Mouse (Mus musculus) E14TG2a.4 (cell line): ENCODE measurements around the gene BC016579.

ENCODE experiments used
- CTCF ChIP-seq: conservative IDR thresholded peaks from 2 replicates; pipeline ENCODE4 v1.5.1; 2014; ENCODE audit warnings: low read length
- NANOG ChIP-seq: IDR thresholded peaks from 2 replicates; pipeline ENCODE4 v1.6.1; 2014; ENCODE audit warnings: borderline replicate concordance, low read length, mixed read lengths
- POU5F1 ChIP-seq: IDR thresholded peaks from 2 replicates; pipeline ENCODE4 v1.6.1; 2014; ENCODE audit warnings: low read length, borderline replicate concordance

- TF ChIP-seq NANOG (no peak), CTCF (no peak), POU5F1 (no peak)
Measured at GRCm38 (mm10) chr16:45670005-45670404, 16.1 kb upstream of the BC016579 start.
